ENCODE assay signal across 9 mouse cellular contexts in the genomic region with DNA sequence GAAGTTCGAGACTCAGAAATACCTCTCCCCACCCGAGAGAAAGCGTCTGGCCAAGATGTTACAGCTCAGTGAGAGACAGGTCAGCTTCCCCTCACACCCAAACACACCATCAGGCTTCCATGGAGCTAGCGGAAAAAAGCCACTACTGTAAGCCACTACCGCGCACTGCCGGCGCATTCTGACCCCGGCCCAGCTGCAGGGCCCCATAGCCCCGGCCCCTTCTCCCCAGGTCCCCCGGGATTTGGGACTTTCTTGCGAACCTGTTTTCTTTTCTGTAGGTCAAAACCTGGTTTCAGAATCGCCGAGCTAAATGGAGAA. TPM values are rescaled to one million over a fixed set of nuclear protein-coding genes. Genes with fewer than 3 reads are reported as not detected.
DNase-seq lines count a peak whose midpoint lies in the region; ATAC-seq and TF ChIP-seq lines count a peak whose summit lies in the region.
"Had no signal": no experiment of that assay in that cellular context is flagged by ENCODE, and none has a peak within 500 bp of the region (broad histone marks: within the 10 kb centered on the region; RNA-seq: fewer than 3 reads in every experiment).

No protein-coding gene starts in this region.

- peaks cover 90% of the 10 kb centered on the region for H3K27me3 ChIP-seq in kidney, embryonic 15.5 days
- H3K27me3 ChIP-seq in kidney, adult 2 months (replicated peaks; ENCODE audit: control insufficient read depth, insufficient read depth, low read length), result peaks cover 7% of the 10 kb centered on the region
- peaks cover 45% of the 10 kb centered on the region for H3K27me3 ChIP-seq in E14TG2a.4 (ENCODE audit: insufficient read depth, low read length)
- H3K27me3 ChIP-seq in liver, embryonic 13.5 days, result peaks cover 71% of the 10 kb centered on the region
- H3K27me3 ChIP-seq in cerebellum, adult 2 months (ENCODE audit: control insufficient read depth, insufficient read depth, low read length), result peaks cover 11% of the 10 kb centered on the region; the same call in 1 of the 2 replicates

- ATAC-seq in kidney, embryonic 15.5 days (replicated peaks; ENCODE audit: low FRiP score), result no peak
- ATAC-seq in liver, embryonic 13.5 days (ENCODE audit: low read depth), result no peak

- 5% methylated on average over 14 of the region's 14 CpGs for WGBS in kidney, embryonic 15.5 days
- 29% methylated on average over 14 of the region's 14 CpGs for WGBS in kidney, adult 2 months
- whole genome bisulfite sequencing in liver, embryonic 13.5 days (ENCODE audit: insufficient replicate concordance), result 35% methylated on average over 14 of the region's 14 CpGs
- 5% methylated on average over 14 of the region's 14 CpGs for WGBS in cerebellum, adult 2 months

- TF ChIP-seq CTCF in kidney, adult 2 months (conservative IDR thresholded peaks at IDR 0.05; ENCODE audit: insufficient read depth, insufficient read length, low read depth, low read length), result no peak
- TF ChIP-seq CTCF in E14TG2a.4 (conservative IDR thresholded peaks at IDR 0.05; ENCODE audit: low read length), result no peak
- TF ChIP-seq CTCF in bone marrow macrophage, adult 2 months (IDR thresholded peaks at IDR 0.05; ENCODE audit: low read depth, low read length), result no peak
- TF ChIP-seq CTCF in cerebellum, adult 2 months (IDR thresholded peaks at IDR 0.05; ENCODE audit: borderline replicate concordance, insufficient read depth, low read depth, low read length), result no peak

- TF ChIP-seq POLR2A in kidney, adult 2 months (IDR thresholded peaks at IDR 0.05; ENCODE audit: low read depth, low read length), result no peak
- no peak for TF ChIP-seq POLR2A in bone marrow macrophage, adult 2 months (IDR thresholded peaks at IDR 0.05; ENCODE audit: borderline replicate concordance, low read depth, low read length)
- TF ChIP-seq POLR2A in cerebellum, adult 2 months (IDR thresholded peaks at IDR 0.05; ENCODE audit: borderline replicate concordance, insufficient read depth, low read length), result no peak

- no peak for DNase-seq in kidney, adult 2 months
- no peak for DNase-seq in liver, embryonic 13.5 days
- DNase-seq in cerebellum, adult 2 months, result no peak
- DNase-seq in layer of hippocampus, adult 8-10 months (ENCODE audit: low spot score in 2 of 2), result no peak
- DNase-seq: cerebellum, adult 8-10 months had no signal

- H3K4me2 ChIP-seq in kidney, embryonic 15.5 days, result peak overlapping the region; percentile 39
- H3K4me2 ChIP-seq in liver, embryonic 13.5 days, result peak overlapping the region; percentile 81

- no peak overlapping the region for H3K9ac ChIP-seq in kidney, embryonic 15.5 days
- H3K9ac ChIP-seq in liver, embryonic 13.5 days, result peak overlapping the region; percentile 78

- H3K27ac ChIP-seq in kidney, embryonic 15.5 days, result no peak overlapping the region
- no peak overlapping the region for H3K27ac ChIP-seq in kidney, adult 2 months (ENCODE audit: insufficient read depth, low read depth, low read length)
- no peak overlapping the region for H3K27ac ChIP-seq in bone marrow macrophage, adult 2 months (ENCODE audit: insufficient read depth, low read depth, low read length)
- peak overlapping the region; percentile 30; the same call in 1 of the 2 replicates for H3K27ac ChIP-seq in liver, embryonic 13.5 days
- H3K27ac ChIP-seq in cerebellum, adult 2 months (ENCODE audit: insufficient read depth, low read length), result no peak overlapping the region

- H3K36me3 ChIP-seq in kidney, embryonic 15.5 days, result no peaks in the 10 kb centered on the region
- H3K36me3 ChIP-seq in kidney, adult 2 months (ENCODE audit: control insufficient read depth, insufficient read depth, low read length), result no peaks in the 10 kb centered on the region
- peaks cover 21% of the 10 kb centered on the region for H3K36me3 ChIP-seq in E14TG2a.4 (ENCODE audit: insufficient read depth, low read length)
- H3K36me3 ChIP-seq in liver, embryonic 13.5 days, result peaks cover 7% of the 10 kb centered on the region; the same call in 1 of the 2 replicates

- peak overlapping the region; percentile 56 for H3K4me3 ChIP-seq in kidney, embryonic 15.5 days (replicated peaks)
- H3K4me3 ChIP-seq in kidney, adult 2 months (ENCODE audit: insufficient read depth, low read depth, low read length), result no peak overlapping the region
- peak overlapping the region; percentile 93 for H3K4me3 ChIP-seq in E14TG2a.4 (replicated peaks; ENCODE audit: low read length)
- peak overlapping the region; percentile 53 for H3K4me3 ChIP-seq in bone marrow macrophage, adult 2 months (ENCODE audit: insufficient read depth, low read length)
- H3K4me3 ChIP-seq in liver, embryonic 13.5 days (replicated peaks), result peak overlapping the region; percentile 69
- H3K4me3 ChIP-seq in cerebellum, adult 2 months (replicated peaks; ENCODE audit: insufficient read depth, low read depth, low read length), result no peak overlapping the region

- H3K4me1 ChIP-seq in kidney, embryonic 15.5 days, result peaks cover 36% of the 10 kb centered on the region
- no peaks in the 10 kb centered on the region for H3K4me1 ChIP-seq in kidney, adult 2 months (ENCODE audit: control insufficient read depth, insufficient read depth, low read length)
- H3K4me1 ChIP-seq in E14TG2a.4 (replicated peaks; ENCODE audit: low read depth, low read length), result peaks cover 44% of the 10 kb centered on the region
- peaks cover 16% of the 10 kb centered on the region for H3K4me1 ChIP-seq in bone marrow macrophage, adult 2 months (ENCODE audit: control insufficient read depth, insufficient read depth, low read length)
- H3K4me1 ChIP-seq in liver, embryonic 13.5 days (replicated peaks), result peaks cover 71% of the 10 kb centered on the region
- no peaks in the 10 kb centered on the region for H3K4me1 ChIP-seq in cerebellum, adult 2 months (ENCODE audit: control insufficient read depth, insufficient read depth, low read length)

- no peaks in the 10 kb centered on the region for H3K9me3 ChIP-seq in kidney, embryonic 15.5 days (replicated peaks)
- H3K9me3 ChIP-seq in E14TG2a.4 (ENCODE audit: low read length), result no peaks in the 10 kb centered on the region
- H3K9me3 ChIP-seq in liver, embryonic 13.5 days (replicated peaks), result no peaks in the 10 kb centered on the region

RNA-seq across cellular contexts. Expression of a gene that starts 2.6 kb away (rescaled TPM):
- 17.4 and 19.9 TPM in 2 replicates for polyA plus RNA-seq in kidney, embryonic 15.5 days (2015; fragmentation: Nextera tagmentation; extraction: Ambion mirVana)
- 3.2 and 3.4 TPM in 2 replicates for polyA plus RNA-seq in kidney, adult 2 months (2012; rRNA removed)
- polyA plus RNA-seq in bone marrow macrophage, adult 2 months (2012; ENCODE audit: insufficient read depth, insufficient read length, missing spikeins), result 62.3 and 71.5 TPM in 2 replicates
- polyA plus RNA-seq in liver, embryonic 13.5 days (2015; fragmentation: Nextera tagmentation; extraction: Ambion mirVana), result 27.8 and 34.4 TPM in 2 replicates
- polyA plus RNA-seq in cerebellum, adult 2 months (2012; rRNA removed), result 1.7 and 1.9 TPM in 2 replicates
- total RNA-seq in layer of hippocampus, adult 8-10 months (2022), result 1 to 10 TPM; 1.5 to 7.7 (median 4.2) TPM
- total RNA-seq: MEL had no signal

Comparison
In these comparisons a context has a peak if more than half of its experiments do, and no peak if none do; other contexts are left out.
1. H3K4me3 ChIP-seq: peak in kidney, embryonic 15.5 days (single experiment), E14TG2a.4 (single experiment), bone marrow macrophage, adult 2 months (single experiment) and liver, embryonic 13.5 days (single experiment); none in kidney, adult 2 months (single experiment) and cerebellum, adult 2 months (single experiment).